Mouse (Mus musculus): ENCODE results near the gene Toe1. TPM values are rescaled to one million over a fixed set of nuclear protein-coding genes. Genes with fewer than 3 reads are reported as not detected.
"Not testable (repeated sequence)": the region's sequence is repeated elsewhere in the genome, so short reads cannot be mapped to it uniquely, and the experiment has no call there.

Gene Toe1
- 39.7 and 39.8 TPM in 2 replicates for polyA plus RNA-seq (2016; fragmentation: Nextera tagmentation; extraction: Ambion mirVana)

DNA sequence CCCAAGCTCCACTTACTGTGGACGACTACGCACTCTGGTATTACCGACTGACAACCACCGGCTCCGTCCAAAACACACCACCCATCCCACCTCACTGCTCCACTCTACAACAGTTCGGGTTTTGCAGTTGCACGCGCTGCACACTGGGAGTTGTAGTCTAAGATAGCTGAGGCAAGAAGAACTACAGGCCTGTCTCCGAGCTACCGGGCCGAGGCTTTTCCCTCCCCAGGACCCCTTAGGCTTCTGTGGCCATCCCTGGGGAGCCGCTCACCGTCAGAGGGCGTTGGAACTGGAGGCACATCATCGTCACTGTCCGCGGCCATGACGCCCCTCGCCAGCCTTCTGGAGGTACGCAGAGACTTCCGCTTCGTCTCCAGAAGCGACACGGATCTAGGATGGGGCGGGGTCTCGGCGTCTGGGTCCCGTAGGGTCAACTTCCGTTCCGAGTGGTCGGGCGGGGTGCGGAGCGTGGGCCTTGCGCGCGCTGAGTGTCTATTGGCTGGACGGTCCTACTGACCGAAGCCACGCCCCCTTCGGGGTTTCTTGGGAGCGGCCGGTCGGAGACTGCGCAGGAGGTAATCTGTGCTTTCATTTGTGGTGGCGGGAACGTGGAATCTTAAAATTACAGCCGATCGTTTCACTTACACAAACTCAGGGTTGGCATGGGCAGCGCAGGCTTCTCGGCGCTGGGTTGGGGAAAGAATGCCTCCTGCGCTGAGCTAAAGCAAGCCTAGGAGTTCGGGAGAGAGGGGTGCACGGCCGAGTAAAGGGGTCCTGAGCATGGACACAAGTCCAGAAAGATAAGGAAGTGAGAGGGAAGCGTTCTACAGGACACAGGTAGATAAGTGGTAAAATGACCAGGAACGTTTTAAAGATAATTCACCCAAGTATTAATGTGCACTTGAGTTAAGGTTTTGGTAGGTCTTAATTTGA, at the start of gene Toe1, which contains the start of gene Mutyh:
Gene Toe1 (minus strand): TSS at position 444 of the 933 bp plus-strand sequence.
Gene Mutyh (plus strand): TSS at position 527 of the 933 bp plus-strand sequence.
- Histone ChIP-seq H3K36me3 (peaks cover 47% of the 10 kb centered on the region), H3K4me3 (peak within 1 kb of the TSS; percentile 72), H3K27me3 (ENCODE audit: insufficient read depth, poor library complexity, severe bottlenecking) (no peaks in the 10 kb centered on the region), H3K27ac (peak within 1 kb of the TSS; percentile 96), H3K9me3 (no peaks in the 10 kb centered on the region), H3K4me1 (replicated peaks) (peaks cover 11% of the 10 kb centered on the region)
- peak; percentile 99 for DNase-seq (ENCODE audit: low spot score)
- under 1% methylated on average over 58 of the region's 58 CpGs for WGBS

GRCm38 (mm10) chr4:116857203-116857602, 49.8 kb upstream of the Toe1 start:
- no peaks in the 10 kb centered on the region for H3K27me3 ChIP-seq (ENCODE audit: insufficient read depth, poor library complexity, severe bottlenecking)
- WGBS = 78% methylated on average over 10 of the region's 10 CpGs
- no peak overlapping the region for H3K27ac ChIP-seq
- no peaks in the 10 kb centered on the region for H3K36me3 ChIP-seq
- no peaks in the 10 kb centered on the region for H3K9me3 ChIP-seq
- H3K4me3 ChIP-seq = no peak overlapping the region
- peaks cover 19% of the 10 kb centered on the region for H3K4me1 ChIP-seq (replicated peaks)
- no peak for DNase-seq (ENCODE audit: low spot score)

DNA sequence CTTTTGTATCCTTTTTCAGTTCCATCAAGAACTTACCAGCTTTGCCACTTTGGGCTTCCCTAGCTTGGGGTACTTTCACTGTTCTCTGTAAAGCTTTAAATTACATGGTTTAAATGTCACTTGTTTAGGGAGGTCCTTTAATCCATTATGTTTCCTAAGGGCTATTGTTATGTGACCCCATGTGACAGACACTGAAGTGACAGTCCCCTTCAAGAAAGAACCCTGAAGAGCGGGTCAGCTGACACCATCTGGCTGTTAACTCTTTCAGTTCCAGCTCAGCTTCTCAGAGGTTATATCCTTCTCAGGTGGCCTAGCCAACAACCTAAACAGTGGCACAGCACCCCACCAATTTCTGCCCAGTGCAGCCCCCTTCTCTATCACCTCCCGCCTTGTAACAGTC, 46.8 kb upstream of the Toe1 start:
- 0 out of 2 replicates have a peak overlapping the region, but pooled peaks have one; percentile 10 for H3K4me3 ChIP-seq
- H3K27ac ChIP-seq = peak overlapping the region; percentile 79
- H3K27me3 ChIP-seq (ENCODE audit: insufficient read depth, poor library complexity, severe bottlenecking) = no peaks in the 10 kb centered on the region
- WGBS = 6% methylated on average over 2 of the region's 2 CpGs
- H3K36me3 ChIP-seq = no peaks in the 10 kb centered on the region
- peak; percentile 28 for DNase-seq (ENCODE audit: low spot score)
- H3K9me3 ChIP-seq = no peaks in the 10 kb centered on the region
- peaks cover 19% of the 10 kb centered on the region for H3K4me1 ChIP-seq (replicated peaks)

DNA sequence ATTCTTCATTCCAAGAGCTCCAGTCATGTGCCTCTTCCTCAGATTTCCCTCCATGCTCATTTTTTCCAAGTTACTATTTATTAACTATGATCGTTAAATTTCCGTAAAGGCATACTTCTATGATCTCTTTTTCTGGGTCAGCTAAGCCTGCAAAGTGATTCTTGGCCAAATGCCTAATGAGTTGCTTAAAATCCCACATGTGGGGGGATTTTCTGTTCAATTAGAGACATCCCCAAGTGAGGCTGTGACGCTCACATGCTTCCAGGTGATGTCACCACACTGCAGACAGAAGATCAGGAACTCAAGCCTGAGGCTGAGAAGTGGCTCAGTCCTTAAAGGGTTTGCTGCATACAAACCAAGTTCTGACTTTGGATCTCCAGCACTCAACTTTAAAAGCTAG, 42.5 kb upstream of the Toe1 start:
- Histone ChIP-seq H3K4me1 (replicated peaks) (peaks cover 15% of the 10 kb centered on the region), H3K27me3 (ENCODE audit: insufficient read depth, poor library complexity, severe bottlenecking) (no peaks in the 10 kb centered on the region), H3K36me3 (no peaks in the 10 kb centered on the region), H3K27ac (no peak overlapping the region), H3K9me3 (no peaks in the 10 kb centered on the region), H3K4me3 (no peak overlapping the region)
- DNase-seq (ENCODE audit: low spot score) = no peak
- WGBS = 83% methylated on average over 3 of the region's 3 CpGs

- Histone ChIP-seq H3K27me3 (ENCODE audit: insufficient read depth, poor library complexity, severe bottlenecking) (peaks cover 17% of the 10 kb centered on the region), H3K27ac (no peak overlapping the region), H3K9me3 (no peaks in the 10 kb centered on the region), H3K4me1 (replicated peaks) (peaks cover 7% of the 10 kb centered on the region), H3K36me3 (no peaks in the 10 kb centered on the region), H3K4me3 (no peak overlapping the region)
- 91% methylated on average over 3 of the region's 3 CpGs for WGBS
- no peak for DNase-seq (ENCODE audit: low spot score)
These were observed 36.9 kb upstream of the Toe1 start for GRCm38 (mm10) chr4:116844324-116844723.

DNA sequence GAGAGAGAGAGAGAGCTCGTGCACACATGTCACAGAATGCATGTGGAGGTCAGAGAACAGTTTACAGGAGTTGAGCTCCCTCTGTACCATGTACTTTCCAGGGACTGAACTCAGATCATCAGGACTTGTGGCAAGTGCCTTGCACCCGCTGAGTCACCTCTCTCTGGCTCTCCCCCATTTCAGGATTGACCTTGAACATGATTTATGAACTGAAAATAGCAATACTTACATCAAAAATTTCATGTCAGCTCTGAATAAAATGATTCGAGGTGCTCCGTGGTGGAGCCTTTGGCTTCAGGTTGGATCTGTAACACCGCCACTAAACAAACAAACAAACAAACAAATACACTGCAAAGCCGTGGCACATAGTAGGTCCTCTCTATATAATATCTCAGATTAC, 33.4 kb upstream of the Toe1 start:
- peaks cover 21% of the 10 kb centered on the region for H3K27me3 ChIP-seq (ENCODE audit: insufficient read depth, poor library complexity, severe bottlenecking)
- H3K27ac ChIP-seq = no peak overlapping the region
- WGBS = 91% methylated on average over 6 of the region's 6 CpGs
- H3K4me1 ChIP-seq (replicated peaks) = peaks cover 19% of the 10 kb centered on the region
- no peaks in the 10 kb centered on the region for H3K36me3 ChIP-seq
- no peak for DNase-seq (ENCODE audit: low spot score)
- H3K4me3 ChIP-seq = no peak overlapping the region
- no peaks in the 10 kb centered on the region for H3K9me3 ChIP-seq

DNA sequence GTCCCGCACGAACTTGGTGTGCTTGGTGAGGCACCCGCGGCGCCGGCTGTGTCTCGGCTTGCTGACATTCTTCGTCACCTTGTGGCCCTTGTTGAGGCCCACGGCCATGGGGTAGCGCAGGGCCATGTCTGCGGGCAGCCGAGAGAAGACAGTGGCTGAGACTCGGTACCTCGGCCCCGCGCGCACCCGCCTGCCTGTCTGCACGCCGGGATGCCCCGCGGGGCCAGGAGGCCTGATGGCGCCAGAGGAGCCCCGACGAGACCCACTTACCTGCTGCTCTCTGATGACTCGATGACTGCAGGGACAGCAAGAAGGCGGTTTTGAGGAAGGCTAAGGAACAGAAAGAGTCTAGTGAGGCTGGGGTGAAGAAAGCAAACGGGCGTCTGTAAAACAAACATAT, 32.7 kb upstream of the Toe1 start:
- Histone ChIP-seq H3K4me3 (peak overlapping the region; percentile 25), H3K27me3 (ENCODE audit: insufficient read depth, poor library complexity, severe bottlenecking) (peaks cover 21% of the 10 kb centered on the region), H3K4me1 (replicated peaks) (peaks cover 19% of the 10 kb centered on the region)
- not testable (repeated sequence) for DNase-seq (ENCODE audit: low spot score); H3K9me3 ChIP-seq; H3K36me3 ChIP-seq; H3K27ac ChIP-seq
- WGBS = 35% methylated on average over 27 of the region's 29 CpGs

DNA sequence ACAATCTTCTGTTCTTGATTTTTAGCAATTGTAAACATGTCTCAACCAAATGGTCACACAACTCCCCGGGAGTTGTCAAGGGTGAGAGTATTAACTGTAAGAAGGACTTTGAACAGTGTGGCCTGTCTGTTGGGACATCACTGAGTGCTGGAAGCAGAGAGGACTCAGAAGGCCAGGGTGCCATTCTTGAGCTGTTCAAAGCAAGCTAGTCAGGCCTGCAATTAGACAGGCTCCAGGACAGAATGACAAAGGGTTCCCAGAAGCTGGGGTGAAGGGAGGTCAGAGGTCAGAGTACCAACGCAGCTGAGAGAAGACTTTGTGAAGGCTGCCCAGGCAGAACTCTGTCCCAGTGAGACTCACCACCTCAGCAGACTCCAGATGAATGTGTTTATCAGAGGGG, 31.6 kb upstream of the Toe1 start:
- peak; percentile 41 for DNase-seq (ENCODE audit: low spot score)
- WGBS = 14% methylated on average over 2 of the region's 2 CpGs

GRCm38 (mm10) chr4:116830070-116830368, 22.6 kb upstream of the Toe1 start:
- peak; percentile 50 for DNase-seq (ENCODE audit: low spot score)
- H3K9me3 ChIP-seq = no peaks in the 10 kb centered on the region
- H3K36me3 ChIP-seq = no peaks in the 10 kb centered on the region
- 11% methylated on average over 6 of the region's 6 CpGs for WGBS
- H3K27me3 ChIP-seq (ENCODE audit: insufficient read depth, poor library complexity, severe bottlenecking) = no peaks in the 10 kb centered on the region
- H3K4me3 ChIP-seq = no peak overlapping the region
- peak overlapping the region; percentile 81 for H3K27ac ChIP-seq
- peaks cover 30% of the 10 kb centered on the region for H3K4me1 ChIP-seq (replicated peaks)

More for the DNA sequence above, 31.6 kb upstream of the Toe1 start:
- H3K27ac ChIP-seq = peak overlapping the region; percentile 23; the same call in 1 of the 2 replicates
- peaks cover 21% of the 10 kb centered on the region for H3K27me3 ChIP-seq (ENCODE audit: insufficient read depth, poor library complexity, severe bottlenecking)
- no peaks in the 10 kb centered on the region for H3K36me3 ChIP-seq
- H3K9me3 ChIP-seq = no peaks in the 10 kb centered on the region
- no peak overlapping the region for H3K4me3 ChIP-seq
- H3K4me1 ChIP-seq (replicated peaks) = peaks cover 19% of the 10 kb centered on the region

GRCm38 (mm10) chr4:116829364-116830069, 22.1 kb upstream of the Toe1 start:
- no peak for DNase-seq (ENCODE audit: low spot score)
- H3K4me1 ChIP-seq (replicated peaks) = peaks cover 34% of the 10 kb centered on the region
- H3K4me3 ChIP-seq = no peak overlapping the region

GRCm38 (mm10) chr4:116827819-116828218, 20.4 kb upstream of the Toe1 start:
- peak; percentile 46 for DNase-seq (ENCODE audit: low spot score)
- peak overlapping the region; percentile 12; the same call in 1 of the 2 replicates for H3K27ac ChIP-seq
- WGBS = 2% methylated on average over 4 of the region's 4 CpGs
- peaks cover 7% of the 10 kb centered on the region; the same call in 1 of the 2 replicates for H3K27me3 ChIP-seq (ENCODE audit: insufficient read depth, poor library complexity, severe bottlenecking)
- H3K36me3 ChIP-seq = no peaks in the 10 kb centered on the region
- H3K4me3 ChIP-seq = no peak overlapping the region
- H3K4me1 ChIP-seq (replicated peaks) = peaks cover 39% of the 10 kb centered on the region
- H3K9me3 ChIP-seq = no peaks in the 10 kb centered on the region

More at GRCm38 (mm10) chr4:116829364-116830069, 22.1 kb upstream of the Toe1 start:
- H3K36me3 ChIP-seq = no peaks in the 10 kb centered on the region
- WGBS = 45% methylated on average over 6 of the region's 6 CpGs
- no peaks in the 10 kb centered on the region for H3K9me3 ChIP-seq
- H3K27me3 ChIP-seq (ENCODE audit: insufficient read depth, poor library complexity, severe bottlenecking) = no peaks in the 10 kb centered on the region
- H3K27ac ChIP-seq = peak overlapping the region; percentile 81

GRCm38 (mm10) chr4:116824541-116825004, 17.1 kb upstream of the Toe1 start:
- Histone ChIP-seq H3K9me3 (no peaks in the 10 kb centered on the region), H3K4me1 (replicated peaks) (peaks cover 41% of the 10 kb centered on the region), H3K27ac (peak overlapping the region; percentile 92), H3K27me3 (ENCODE audit: insufficient read depth, poor library complexity, severe bottlenecking) (peaks cover 26% of the 10 kb centered on the region), H3K4me3 (peak overlapping the region; percentile 71), H3K36me3 (no peaks in the 10 kb centered on the region)
- DNase-seq (ENCODE audit: low spot score) = peak; percentile 78
- under 1% methylated on average over 29 of the region's 29 CpGs for WGBS

- peak within 1 kb of the TSS; percentile 76 for H3K27ac ChIP-seq
- 13% methylated on average over 9 of the region's 9 CpGs for WGBS
These were observed 14.2 kb upstream of the Toe1 start, which contains the start of gene Hpdl for GRCm38 (mm10) chr4:116821694-116822016. Gene Hpdl, minus strand, starts transcription at chr4:116821707.

More at GRCm38 (mm10) chr4:116821694-116822016, 14.2 kb upstream of the Toe1 start, which contains the start of gene Hpdl:
- Histone ChIP-seq H3K27me3 (ENCODE audit: insufficient read depth, poor library complexity, severe bottlenecking) (peaks cover 38% of the 10 kb centered on the region), H3K4me3 (peak within 1 kb of the TSS; percentile 58), H3K9me3 (no peaks in the 10 kb centered on the region), H3K4me1 (replicated peaks) (peaks cover 30% of the 10 kb centered on the region), H3K36me3 (peaks cover 23% of the 10 kb centered on the region)
- no peak for DNase-seq (ENCODE audit: low spot score)

All from hindbrain, embryonic 10.5 days (tissue).